Mouse (Mus musculus): Measurements from ENCODE around the gene Lhfpl4. TPM values are rescaled to one million over a fixed set of nuclear protein-coding genes. Genes with fewer than 3 reads are reported as not detected.

Lhfpl4 gene
- polyA plus RNA-seq, 1 experiment from 2014 or later = not detected

- Histone ChIP-seq H3K27me3 (ENCODE audit: insufficient read depth, low read length) (no peaks in the 10 kb centered on the region), H3K9ac (replicated peaks) (no peak overlapping the region), H3K36me3 (replicated peaks; ENCODE audit: insufficient read depth, low read length) (peaks cover 63% of the 10 kb centered on the region), H3K4me2 (ENCODE audit: low read depth, low read length) (peak overlapping the region; percentile 61), H3K4me1 (ENCODE audit: insufficient read depth) (peaks cover 4% of the 10 kb centered on the region; the same call in 1 of the 2 replicates), H3K9me3 (ENCODE audit: low read length) (no peaks in the 10 kb centered on the region), H3K27ac (ENCODE audit: low read depth) (peak overlapping the region; percentile 69; the same call in 1 of the 2 replicates), H3K4me3 (ENCODE audit: low read depth, low read length) (no peak overlapping the region)
- TF ChIP-seq CTCF (IDR thresholded peaks at IDR 0.05; ENCODE audit: low read depth) = no peak
- TF ChIP-seq EP300 (IDR thresholded peaks at IDR 0.05; ENCODE audit: low read depth) = no peak
- DNase-seq (no peak), ATAC-seq (peak; percentile 56)
- WGBS (ENCODE audit: insufficient replicate concordance) = 45% methylated on average over 1 of the region's 1 CpGs
These were observed 53.6 kb downstream of the Lhfpl4 start for GRCm38 (mm10) chr6:113141389-113142094.

GRCm38 (mm10) chr6:113133360-113133759 lies 61.8 kb downstream of the Lhfpl4 start:
- 82% methylated on average over 2 of the region's 2 CpGs for WGBS (ENCODE audit: insufficient replicate concordance)
- no peaks in the 10 kb centered on the region for H3K9me3 ChIP-seq (ENCODE audit: low read length)
- H3K4me2 ChIP-seq (ENCODE audit: low read depth, low read length) = no peak overlapping the region
- ATAC-seq (no peak), DNase-seq (no peak)
- no peak for TF ChIP-seq EP300 (IDR thresholded peaks at IDR 0.05; ENCODE audit: low read depth)
- no peak for TF ChIP-seq CTCF (IDR thresholded peaks at IDR 0.05; ENCODE audit: low read depth)
- peaks cover 71% of the 10 kb centered on the region for H3K36me3 ChIP-seq (replicated peaks; ENCODE audit: insufficient read depth, low read length)
- H3K4me3 ChIP-seq (ENCODE audit: low read depth, low read length) = no peak overlapping the region
- H3K27ac ChIP-seq (ENCODE audit: low read depth) = no peak overlapping the region
- no peak overlapping the region for H3K9ac ChIP-seq (replicated peaks)
- H3K27me3 ChIP-seq (ENCODE audit: insufficient read depth, low read length) = no peaks in the 10 kb centered on the region
- H3K4me1 ChIP-seq (ENCODE audit: insufficient read depth) = no peaks in the 10 kb centered on the region

- no peak overlapping the region for H3K9ac ChIP-seq (replicated peaks)
- DNase-seq (peak; percentile 50), ATAC-seq (no peak)
- H3K27ac ChIP-seq (ENCODE audit: low read depth) = no peak overlapping the region
- H3K9me3 ChIP-seq (ENCODE audit: low read length) = no peaks in the 10 kb centered on the region
- H3K27me3 ChIP-seq (ENCODE audit: insufficient read depth, low read length) = no peaks in the 10 kb centered on the region
- H3K4me3 ChIP-seq (ENCODE audit: low read depth, low read length) = no peak overlapping the region
- WGBS (ENCODE audit: insufficient replicate concordance) = 77% methylated on average over 10 of the region's 10 CpGs
- no peak for TF ChIP-seq EP300 (IDR thresholded peaks at IDR 0.05; ENCODE audit: low read depth)
- no peak for TF ChIP-seq CTCF (IDR thresholded peaks at IDR 0.05; ENCODE audit: low read depth)
- H3K4me1 ChIP-seq (ENCODE audit: insufficient read depth) = no peaks in the 10 kb centered on the region
- peaks cover 85% of the 10 kb centered on the region for H3K36me3 ChIP-seq (replicated peaks; ENCODE audit: insufficient read depth, low read length)
- H3K4me2 ChIP-seq (ENCODE audit: low read depth, low read length) = no peak overlapping the region
These were observed 74.4 kb downstream of the Lhfpl4 start for GRCm38 (mm10) chr6:113120806-113121205.

Other genes with a start within 250 kb of the Lhfpl4 start
- 0.13 and 0.26 TPM in 2 replicates for gene Srgap3, start 248.1 kb downstream of the Lhfpl4 start, polyA plus RNA-seq (2015; fragmentation: Nextera tagmentation; extraction: Ambion mirVana)
- gene Thumpd3, start 149.2 kb downstream of the Lhfpl4 start, polyA plus RNA-seq (2015; fragmentation: Nextera tagmentation; extraction: Ambion mirVana) = 23.8 and 25.1 TPM in 2 replicates
- 17.3 and 19.7 TPM in 2 replicates for gene Setd5, start 118.0 kb downstream of the Lhfpl4 start, polyA plus RNA-seq (2015; fragmentation: Nextera tagmentation; extraction: Ambion mirVana)
- gene Mtmr14, start 42.5 kb upstream of the Lhfpl4 start, polyA plus RNA-seq (2015; fragmentation: Nextera tagmentation; extraction: Ambion mirVana) = 15.1 and 16.1 TPM in 2 replicates
- 0.02 and 0.04 TPM in 2 replicates for gene Cpne9, start 86.9 kb upstream of the Lhfpl4 start, polyA plus RNA-seq (2015; fragmentation: Nextera tagmentation; extraction: Ambion mirVana)
- gene Brpf1, start 111.8 kb upstream of the Lhfpl4 start, polyA plus RNA-seq (2015; fragmentation: Nextera tagmentation; extraction: Ambion mirVana) = 4.1 and 4.8 TPM in 2 replicates
- gene Ogg1, start 131.6 kb upstream of the Lhfpl4 start, polyA plus RNA-seq (2015; fragmentation: Nextera tagmentation; extraction: Ambion mirVana) = 3.8 and 4.2 TPM in 2 replicates
- 17.9 and 18.1 TPM in 2 replicates for gene Camk1, start 148.6 kb upstream of the Lhfpl4 start, polyA plus RNA-seq (2015; fragmentation: Nextera tagmentation; extraction: Ambion mirVana)
- gene Tada3, start 182.5 kb upstream of the Lhfpl4 start, polyA plus RNA-seq (2015; fragmentation: Nextera tagmentation; extraction: Ambion mirVana) = 11.1 and 11.9 TPM in 2 replicates
- 188 and 198 TPM in 2 replicates for gene Arpc4, start 182.7 kb upstream of the Lhfpl4 start, polyA plus RNA-seq (2015; fragmentation: Nextera tagmentation; extraction: Ambion mirVana)
- 0.38 and 0.83 TPM in 2 replicates for gene Ttll3, start 193.9 kb upstream of the Lhfpl4 start, polyA plus RNA-seq (2015; fragmentation: Nextera tagmentation; extraction: Ambion mirVana)
- 17.1 and 20.5 TPM in 2 replicates for gene Rpusd3, start 224.0 kb upstream of the Lhfpl4 start, polyA plus RNA-seq (2015; fragmentation: Nextera tagmentation; extraction: Ambion mirVana)
- gene Cidec, start 240.4 kb upstream of the Lhfpl4 start, polyA plus RNA-seq (2015; fragmentation: Nextera tagmentation; extraction: Ambion mirVana) = 5.9 and 8.2 TPM in 2 replicates
- gene Jagn1, start 247.2 kb upstream of the Lhfpl4 start, polyA plus RNA-seq (2015; fragmentation: Nextera tagmentation; extraction: Ambion mirVana) = 49.2 and 49.9 TPM in 2 replicates